Mouse (Mus musculus): ENCODE data around the gene Nhlrc2. TPM values are rescaled to one million over a fixed set of nuclear protein-coding genes. Genes with fewer than 3 reads are reported as not detected.

The Nhlrc2 gene
- 5.2 TPM for polyA plus RNA-seq (2017; shearing (Covaris generic))

GRCm38 (mm10) chr19:56548230-56549032 lies at the start of gene Nhlrc2:
Gene Nhlrc2, plus strand, starts transcription at chr19:56548261.

GRCm38 (mm10) chr19:56547456-56548229 lies 418 bp upstream of the Nhlrc2 start, which contains the start of gene Dclre1a:
Gene Dclre1a, minus strand, starts transcription at chr19:56548222.

Other genes with a start within 250 kb of the Nhlrc2 start
- 0.11 TPM for gene Nrap, start 158.2 kb upstream of the Nhlrc2 start, polyA plus RNA-seq (2017; shearing (Covaris generic))
- 46.7 TPM for gene Casp7, start 151.1 kb upstream of the Nhlrc2 start, polyA plus RNA-seq (2017; shearing (Covaris generic))
- not detected for gene Plekhs1, start 86.6 kb upstream of the Nhlrc2 start, polyA plus RNA-seq (2017; shearing (Covaris generic))
- 14.6 TPM for gene Dclre1a, start within 50 bp of the Nhlrc2 start, polyA plus RNA-seq (2017; shearing (Covaris generic))
- gene Adrb1, start 173.9 kb downstream of the Nhlrc2 start, polyA plus RNA-seq (2017; shearing (Covaris generic)): not detected

Data from activated CD4-positive, CD25-positive, alpha-beta regulatory T cell, adult 9 weeks (primary cell).